Mouse (Mus musculus): ENCODE data around the gene Rps15a. TPM values are rescaled to one million over a fixed set of nuclear protein-coding genes. Genes with fewer than 3 reads are reported as not detected.

Gene Rps15a
- polyA plus RNA-seq, 1 experiment from 2014 or later: 524 TPM

Other genes with a start within 250 kb of the Rps15a start
- 592 and 601 TPM in 2 replicates for gene Arl6ip1, start 13.5 kb upstream of the Rps15a start, polyA plus RNA-seq (2015; fragmentation: Nextera tagmentation; extraction: Ambion mirVana)
- 21.0 and 24.4 TPM in 2 replicates for gene Smg1, start 127.5 kb upstream of the Rps15a start, polyA plus RNA-seq (2015; fragmentation: Nextera tagmentation; extraction: Ambion mirVana)